ENCODE assay signal across 8 mouse cellular contexts in genomic region chr6:29170952-29171388, GRCm38 (mm10). TPM values are rescaled to one million over a fixed set of nuclear protein-coding genes. Genes with fewer than 3 reads are reported as not detected.
DNase-seq lines count a peak whose midpoint lies in the region; ATAC-seq and TF ChIP-seq lines count a peak whose summit lies in the region.

No protein-coding gene starts in this region.

- no peak for TF ChIP-seq POLR2A in olfactory bulb, adult 2 months (IDR thresholded peaks at IDR 0.05; ENCODE audit: insufficient read depth, low read depth, low read length)
- TF ChIP-seq POLR2A in thymus, adult 2 months (IDR thresholded peaks at IDR 0.05; ENCODE audit: control insufficient read depth, extremely low read depth, insufficient read depth, low read length, poor library complexity): no peak

- TF ChIP-seq CTCF in forebrain, postnatal 0 days (IDR thresholded peaks at IDR 0.05; ENCODE audit: low read depth): peak; percentile 88
- TF ChIP-seq CTCF in layer of hippocampus, adult 2 months (conservative IDR thresholded peaks at IDR 0.05): peak; percentile 96
- peak; percentile 94 for TF ChIP-seq CTCF in lung, embryonic 14.5 days (IDR thresholded peaks at IDR 0.05; ENCODE audit: low read depth)
- peak; percentile 93 for TF ChIP-seq CTCF in olfactory bulb, adult 2 months (IDR thresholded peaks at IDR 0.05; ENCODE audit: insufficient read depth, low read depth, low read length)
- peak; percentile 96 for TF ChIP-seq CTCF in thymus, adult 2 months (IDR thresholded peaks at IDR 0.05; ENCODE audit: borderline replicate concordance, control insufficient read depth, extremely low read depth, insufficient read depth, low read length, poor library complexity)

- DNase-seq in ES-E14 (ENCODE audit: low read depth, low spot score): no peak
- DNase-seq in cerebellum, adult 18-20 months: peak; percentile 72 to 80
- peak; percentile 86 for DNase-seq in forebrain, postnatal 0 days
- peak; percentile 88 for DNase-seq in heart, postnatal 4 days
- peak; percentile 34 to 71 for DNase-seq in layer of hippocampus, adult 2 months (ENCODE audit: low spot score in 2 of 2)
- peak; percentile 92 for DNase-seq in lung, embryonic 14.5 days
- peak; percentile 75 for DNase-seq in thymus, adult 2 months

- H3K4me2 ChIP-seq in forebrain, postnatal 0 days (ENCODE audit: low read depth): peak overlapping the region; percentile 99
- H3K4me2 ChIP-seq in lung, embryonic 14.5 days: peak overlapping the region; percentile 99

- H3K4me1 ChIP-seq in ES-E14 (ENCODE audit: control insufficient read depth in 2 of 2, insufficient read depth in 2 of 2, low read length in 2 of 2, poor library complexity in 1 of 2): no peaks in the 10 kb centered on the region
- no peaks in the 10 kb centered on the region for H3K4me1 ChIP-seq in forebrain, postnatal 0 days (ENCODE audit: insufficient read depth)
- peaks cover 5% of the 10 kb centered on the region; the same call in 1 of the 2 replicates for H3K4me1 ChIP-seq in lung, embryonic 14.5 days (ENCODE audit: insufficient read depth)
- H3K4me1 ChIP-seq in olfactory bulb, adult 2 months (ENCODE audit: control insufficient read depth, insufficient read depth, low read length): peaks cover 19% of the 10 kb centered on the region
- H3K4me1 ChIP-seq in thymus, adult 2 months (replicated peaks; ENCODE audit: control insufficient read depth, insufficient read depth, low read length): peaks cover 15% of the 10 kb centered on the region

- peak overlapping the region; percentile 71 to 80 for H3K4me3 ChIP-seq in ES-E14 (ENCODE audit: insufficient read depth in 1 of 2, low read depth in 1 of 2, low read length in 2 of 2, poor library complexity in 1 of 2, severe bottlenecking in 1 of 2)
- H3K4me3 ChIP-seq in forebrain, postnatal 0 days (ENCODE audit: low read depth, low read length): peak overlapping the region; percentile 47
- peak overlapping the region; percentile 64 for H3K4me3 ChIP-seq in layer of hippocampus, adult 2 months
- peak overlapping the region; percentile 51 for H3K4me3 ChIP-seq in lung, embryonic 14.5 days (ENCODE audit: low read depth, low read length)
- H3K4me3 ChIP-seq in olfactory bulb, adult 2 months (ENCODE audit: insufficient read depth, low read depth, low read length): peak overlapping the region; percentile 55
- H3K4me3 ChIP-seq in thymus, adult 2 months (ENCODE audit: control insufficient read depth, insufficient read depth, low read length): peak overlapping the region; percentile 71

- no peaks in the 10 kb centered on the region for H3K36me3 ChIP-seq in ES-E14 (ENCODE audit: control insufficient read depth, insufficient read depth, low read length, poor library complexity, severe bottlenecking)
- peaks cover 4% of the 10 kb centered on the region; the same call in 1 of the 2 replicates for H3K36me3 ChIP-seq in forebrain, postnatal 0 days (ENCODE audit: insufficient read depth)
- no peaks in the 10 kb centered on the region for H3K36me3 ChIP-seq in lung, embryonic 14.5 days (ENCODE audit: insufficient read depth)
- no peaks in the 10 kb centered on the region for H3K36me3 ChIP-seq in thymus, adult 2 months (ENCODE audit: control insufficient read depth, insufficient read depth, low read length)

- H3K27ac ChIP-seq in ES-E14 (ENCODE audit: insufficient read depth, low read depth, low read length, poor library complexity, severe bottlenecking): no peak overlapping the region
- H3K27ac ChIP-seq in forebrain, postnatal 0 days (ENCODE audit: low read depth, low read length): 0 out of 2 replicates have a peak overlapping the region, but pooled peaks have one; percentile 15
- H3K27ac ChIP-seq in layer of hippocampus, adult 2 months: peak overlapping the region; percentile 52
- H3K27ac ChIP-seq in lung, embryonic 14.5 days (ENCODE audit: low read depth): no peak overlapping the region
- H3K27ac ChIP-seq in olfactory bulb, adult 2 months (ENCODE audit: insufficient read depth, low read depth, low read length): no peak overlapping the region
- no peak overlapping the region for H3K27ac ChIP-seq in thymus, adult 2 months (ENCODE audit: control insufficient read depth, insufficient read depth, low read length)

- in situ Hi-C loops in ES-E14 (cut with MboI; ENCODE audit: low sequenced_read_pairs in 2 of 2, unreplicated experiment in 2 of 2): no loop called here

- no peaks in the 10 kb centered on the region for H3K9me3 ChIP-seq in ES-E14 (ENCODE audit: control insufficient read depth, insufficient read depth, low read depth, low read length)
- no peaks in the 10 kb centered on the region for H3K9me3 ChIP-seq in forebrain, postnatal 0 days (ENCODE audit: low read length)
- H3K9me3 ChIP-seq in lung, embryonic 14.5 days (ENCODE audit: low read depth, low read length): no peaks in the 10 kb centered on the region

- under 1% methylated on average over 40 of the region's 40 CpGs for WGBS in forebrain, postnatal 0 days
- under 1% methylated on average over 40 of the region's 40 CpGs for WGBS in lung, embryonic 14.5 days
- WGBS in olfactory bulb, adult 2 months: 2% methylated on average over 40 of the region's 40 CpGs
- WGBS in thymus, adult 2 months: under 1% methylated on average over 40 of the region's 40 CpGs

- peak overlapping the region; percentile 77 for H3K9ac ChIP-seq in ES-E14 (ENCODE audit: insufficient read depth, low read depth, low read length, poor library complexity, severe bottlenecking)
- H3K9ac ChIP-seq in forebrain, postnatal 0 days: peak overlapping the region; percentile 66
- H3K9ac ChIP-seq in lung, embryonic 14.5 days: peak overlapping the region; percentile 53

- H3K27me3 ChIP-seq in forebrain, postnatal 0 days (ENCODE audit: insufficient read depth, low read length): peaks cover 20% of the 10 kb centered on the region; the same call in 1 of the 2 replicates
- H3K27me3 ChIP-seq in lung, embryonic 14.5 days (ENCODE audit: insufficient read depth, low read length): peaks cover 74% of the 10 kb centered on the region
- H3K27me3 ChIP-seq in thymus, adult 2 months (ENCODE audit: control insufficient read depth, insufficient read depth, low read length): peaks cover 2% of the 10 kb centered on the region; the same call in 1 of the 2 replicates

- peak; percentile 82 for ATAC-seq in forebrain, postnatal 0 days
- peak; percentile 87 for ATAC-seq in lung, embryonic 14.5 days (ENCODE audit: insufficient read depth)

TF ChIP-seq in ES-E14, 5 proteins besides CTCF, POLR2A, EP300 and RAD21:
- no peak for TF ChIP-seq ZNF384 (IDR thresholded peaks at IDR 0.05; ENCODE audit: low read depth, low read length)
- TF ChIP-seq CHD2 (IDR thresholded peaks at IDR 0.05; ENCODE audit: low read depth, low read length): no peak
- no peak for TF ChIP-seq HCFC1 (IDR thresholded peaks at IDR 0.05; ENCODE audit: borderline replicate concordance, insufficient read depth, low read length)
- no peak for TF ChIP-seq ZC3H11A (IDR thresholded peaks at IDR 0.05; ENCODE audit: borderline replicate concordance, low read depth, low read length)
- no peak for TF ChIP-seq MAFK (IDR thresholded peaks at IDR 0.05; ENCODE audit: insufficient read depth, low read depth, low read length)

RNA-seq across cellular contexts. Expression of gene Rbm28, which starts 6.2 kb away (rescaled TPM):
- 50.9 and 58.1 TPM in 2 replicates for total RNA-seq in ES-E14 (2012; rRNA removed)
- 32.8 and 33.5 TPM in 2 replicates for total RNA-seq in forebrain, postnatal 0 days (2014; rRNA removed)
- 14.7 and 18.0 TPM in 2 replicates for polyA plus RNA-seq in forebrain, postnatal 0 days (2015; fragmentation: Nextera tagmentation; extraction: Ambion mirVana)
- total RNA-seq in heart, postnatal 4 days (2021): 10 to 100 TPM; 30.3 to 32.5 TPM
- total RNA-seq in layer of hippocampus, adult 2 months (2021): 10 to 100 TPM; 43.6 to 51.0 TPM
- 50.9 and 55.1 TPM in 2 replicates for polyA plus RNA-seq in lung, embryonic 14.5 days (2014; fragmentation: Nextera tagmentation; extraction: Ambion mirVana)
- polyA plus RNA-seq in olfactory bulb, adult 2 months (2012; ENCODE audit: insufficient read depth, insufficient read length, low replicate concordance, missing spikeins): not detected in 2 replicates
- 9.9 and 13.0 TPM in 2 replicates for polyA plus RNA-seq in thymus, adult 2 months (2012; rRNA removed)

RNA-seq across cellular contexts. Expression of gene Prrt4, which starts 8.4 kb away (rescaled TPM):
- 0.40 and 1.4 TPM in 2 replicates for total RNA-seq in ES-E14 (2012; rRNA removed)
- 17.6 and 23.5 TPM in 2 replicates for total RNA-seq in forebrain, postnatal 0 days (2014; rRNA removed)
- 9.0 and 12.1 TPM in 2 replicates for polyA plus RNA-seq in forebrain, postnatal 0 days (2015; fragmentation: Nextera tagmentation; extraction: Ambion mirVana)
- total RNA-seq in heart, postnatal 4 days (2021): 1 to 10 TPM; 7.3 to 7.7 TPM
- 1 to 10 TPM; 2.6 to 2.7 TPM for total RNA-seq in layer of hippocampus, adult 2 months (2021)
- 0.93 and 1.2 TPM in 2 replicates for polyA plus RNA-seq in lung, embryonic 14.5 days (2014; fragmentation: Nextera tagmentation; extraction: Ambion mirVana)
- not detected in 2 replicates for polyA plus RNA-seq in olfactory bulb, adult 2 months (2012; ENCODE audit: insufficient read depth, insufficient read length, low replicate concordance, missing spikeins)
- polyA plus RNA-seq in thymus, adult 2 months (2012; rRNA removed): 0.32 and 0.41 TPM in 2 replicates

RNA-seq across cellular contexts. Expression of gene Impdh1, which starts 45.2 kb away (rescaled TPM):
- 24.9 and 29.7 TPM in 2 replicates for total RNA-seq in ES-E14 (2012; rRNA removed)
- total RNA-seq in forebrain, postnatal 0 days (2014; rRNA removed): 27.2 and 42.8 TPM in 2 replicates
- polyA plus RNA-seq in forebrain, postnatal 0 days (2015; fragmentation: Nextera tagmentation; extraction: Ambion mirVana): 65.9 and 70.6 TPM in 2 replicates
- 10 to 100 TPM; 29.5 to 30.6 TPM for total RNA-seq in heart, postnatal 4 days (2021)
- 10 to 100 TPM; 40.7 to 47.5 TPM for total RNA-seq in layer of hippocampus, adult 2 months (2021)
- polyA plus RNA-seq in lung, embryonic 14.5 days (2014; fragmentation: Nextera tagmentation; extraction: Ambion mirVana): 49.3 and 51.6 TPM in 2 replicates
- polyA plus RNA-seq in olfactory bulb, adult 2 months (2012; ENCODE audit: insufficient read depth, insufficient read length, low replicate concordance, missing spikeins): not detected in 2 replicates
- 323 and 354 TPM in 2 replicates for polyA plus RNA-seq in thymus, adult 2 months (2012; rRNA removed)

Comparison
In these comparisons a context has a peak if more than half of its experiments do, and no peak if none do; other contexts are left out.
1. H3K27ac ChIP-seq: peak in forebrain, postnatal 0 days (single experiment) and layer of hippocampus, adult 2 months (single experiment); none in ES-E14 (single experiment), lung, embryonic 14.5 days (single experiment), olfactory bulb, adult 2 months (single experiment) and thymus, adult 2 months (single experiment).
2. Peak in every context shown above with its lines, with median percentiles within 50 percentile points of each other: H3K4me3 ChIP-seq, H3K9ac ChIP-seq and CTCF ChIP-seq.